Mouse (Mus musculus) bone marrow macrophage, adult 2 months (primary cell): Measurements from ENCODE around the gene Ankdd1a. TPM values are rescaled to one million over a fixed set of nuclear protein-coding genes. Genes with fewer than 3 reads are reported as not detected.

Experiments used
- H3K27ac ChIP-seq: 2 replicates; pipeline ENCODE4 v1.5.1; 2012; ENCODE audit warnings: low read depth, low read length; ENCODE audit not compliant: insufficient read depth
- H3K4me1 ChIP-seq: 2 replicates; pipeline ENCODE4 v1.6.1; 2012; ENCODE audit warnings: low read length; ENCODE audit not compliant: control insufficient read depth, insufficient read depth
- H3K4me3 ChIP-seq: 2 replicates; pipeline ENCODE4 v1.5.1; 2012; ENCODE audit warnings: mild to moderate bottlenecking, low read length, moderate library complexity; ENCODE audit not compliant: insufficient read depth
- CTCF ChIP-seq: IDR thresholded peaks from 2 replicates; pipeline ENCODE4 v1.5.1; 2012; ENCODE audit warnings: low read depth, mild to moderate bottlenecking, low read length, moderate library complexity
- POLR2A ChIP-seq: IDR thresholded peaks from 2 replicates; pipeline ENCODE4 v1.6.1; 2012; ENCODE audit warnings: mild to moderate bottlenecking, low read depth, low read length, borderline replicate concordance
- polyA plus RNA-seq: library from polyadenylated mRNA; stranded (reverse); fragments of >200 nt; gene quantifications from 2 replicates; pipeline ENCODE4 v1.2.4, GENCODE M21; 2012; ENCODE audit not compliant: missing spikeins, insufficient read depth, insufficient read length

Ankdd1a gene
- polyA plus RNA-seq, 1 experiment: 4.1 TPM

GRCm38 (mm10) chr9:65512520-65512919 is 7.5 kb downstream of the Ankdd1a start:
- TF ChIP-seq POLR2A (no peak), CTCF (no peak)
- Histone ChIP-seq H3K4me3 (no peak overlapping the region), H3K4me1 (0 out of 2 replicates have a peak, but pooled peaks cover 3% of the 10 kb centered on the region), H3K27ac (no peak overlapping the region)

GRCm38 (mm10) chr9:65508449-65508848 is 11.5 kb downstream of the Ankdd1a start:
- TF ChIP-seq CTCF (no peak), POLR2A (no peak)
- H3K4me1 ChIP-seq: peaks cover 6% of the 10 kb centered on the region; the same call in 1 of the 2 replicates
- no peak overlapping the region for H3K4me3 ChIP-seq
- H3K27ac ChIP-seq: no peak overlapping the region

- Histone ChIP-seq H3K27ac (no peak overlapping the region), H3K4me1 (peaks cover 3% of the 10 kb centered on the region; the same call in 1 of the 2 replicates), H3K4me3 (no peak overlapping the region)
- no peak for TF ChIP-seq POLR2A
- no peak for TF ChIP-seq CTCF
These were observed 17.1 kb downstream of the Ankdd1a start for GRCm38 (mm10) chr9:65502721-65503505.

GRCm38 (mm10) chr9:65502146-65502545 is 17.8 kb downstream of the Ankdd1a start:
- Histone ChIP-seq H3K4me1 (peaks cover 3% of the 10 kb centered on the region; the same call in 1 of the 2 replicates), H3K27ac (no peak overlapping the region), H3K4me3 (no peak overlapping the region)
- TF ChIP-seq POLR2A (no peak), CTCF (no peak)

- Histone ChIP-seq H3K27ac (peak overlapping the region; percentile 92), H3K4me1 (peaks cover 8% of the 10 kb centered on the region), H3K4me3 (no peak overlapping the region)
- TF ChIP-seq POLR2A: no peak
- TF ChIP-seq CTCF: no peak
These were observed 27.1 kb downstream of the Ankdd1a start for GRCm38 (mm10) chr9:65492851-65493250.

- Histone ChIP-seq H3K4me3 (no peak overlapping the region), H3K4me1 (peaks cover 8% of the 10 kb centered on the region), H3K27ac (peak overlapping the region; percentile 92)
- no peak for TF ChIP-seq CTCF
These were observed 27.6 kb downstream of the Ankdd1a start for GRCm38 (mm10) chr9:65492351-65492750.

GRCm38 (mm10) chr9:65491476-65491875 is 28.5 kb downstream of the Ankdd1a start:
- Histone ChIP-seq H3K27ac (no peak overlapping the region), H3K4me3 (no peak overlapping the region), H3K4me1 (peaks cover 8% of the 10 kb centered on the region)
- TF ChIP-seq POLR2A: no peak
- TF ChIP-seq CTCF: no peak

- Histone ChIP-seq H3K4me3 (no peak overlapping the region), H3K4me1 (no peaks in the 10 kb centered on the region), H3K27ac (no peak overlapping the region)
- TF ChIP-seq CTCF (no peak), POLR2A (no peak)
These were observed 39.9 kb downstream of the Ankdd1a start for GRCm38 (mm10) chr9:65480071-65480470.

GRCm38 (mm10) chr9:65479158-65479557 is 40.8 kb downstream of the Ankdd1a start:
- Histone ChIP-seq H3K27ac (no peak overlapping the region), H3K4me3 (no peak overlapping the region), H3K4me1 (no peaks in the 10 kb centered on the region)
- TF ChIP-seq CTCF (no peak), POLR2A (no peak)

GRCm38 (mm10) chr9:65472769-65473168 is 47.2 kb downstream of the Ankdd1a start:
- Histone ChIP-seq H3K4me3 (no peak overlapping the region), H3K27ac (no peak overlapping the region), H3K4me1 (peaks cover 10% of the 10 kb centered on the region)
- TF ChIP-seq CTCF: no peak
- TF ChIP-seq POLR2A: no peak

- no peak for TF ChIP-seq POLR2A
- TF ChIP-seq CTCF: no peak
- Histone ChIP-seq H3K27ac (no peak overlapping the region), H3K4me3 (no peak overlapping the region), H3K4me1 (peaks cover 22% of the 10 kb centered on the region)
These were observed 52.3 kb downstream of the Ankdd1a start for GRCm38 (mm10) chr9:65467686-65468085.
